Mouse (Mus musculus) embryo, embryonic 10 days (tissue): ENCODE data around the gene Cstf3.
"Not testable (repeated sequence)": the region's sequence is repeated elsewhere in the genome, so short reads cannot be mapped to it uniquely, and the experiment has no call there.

ENCODE experiments used
- DNase-seq: peaks from one replicate; pipeline ENCODE4 v3.0.0-alpha.2; 2015; ENCODE audit warnings: low spot score

Gene Cstf3

DNA sequence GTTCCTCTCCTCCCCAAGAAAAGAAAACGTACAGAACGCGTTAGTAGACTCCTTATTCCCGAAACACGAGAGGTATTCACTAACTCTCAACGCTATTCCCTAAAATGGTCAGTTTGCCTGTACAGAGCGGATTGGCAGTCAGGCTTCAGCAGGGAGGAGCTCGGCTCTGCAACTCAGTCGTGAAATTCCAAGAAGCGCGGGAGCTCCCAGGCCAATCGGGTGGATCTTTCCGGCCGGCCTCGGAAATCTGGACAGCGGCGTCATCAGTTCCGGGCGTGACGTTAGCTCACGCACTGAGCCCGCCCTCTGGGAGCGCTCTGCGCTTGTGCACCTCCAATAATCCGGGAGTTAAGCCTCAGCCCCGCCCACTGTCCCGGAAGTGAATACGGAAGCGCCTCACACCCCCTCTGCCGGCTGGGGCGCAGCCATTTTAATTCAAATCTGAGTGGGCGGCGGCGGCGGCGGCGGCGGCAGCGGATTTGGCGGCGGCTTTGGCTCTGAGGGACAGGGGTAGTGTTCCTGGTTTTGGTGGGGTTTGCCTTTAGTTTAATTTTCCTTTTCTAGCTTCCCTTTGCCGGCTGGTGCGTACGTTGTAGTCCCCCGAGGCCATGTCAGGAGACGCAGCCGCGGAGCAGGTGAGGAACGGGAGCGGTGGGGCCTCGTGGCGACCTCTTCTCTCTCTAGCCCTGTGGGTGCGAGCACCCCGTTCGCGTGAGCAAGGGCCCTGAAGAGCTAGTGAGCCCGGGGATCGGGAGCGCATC, at the start of gene Cstf3:
Cstf3 (plus strand) TSS at position 456 of the 761 bp plus-strand sequence.
- peak; percentile 99 for DNase-seq

DNA sequence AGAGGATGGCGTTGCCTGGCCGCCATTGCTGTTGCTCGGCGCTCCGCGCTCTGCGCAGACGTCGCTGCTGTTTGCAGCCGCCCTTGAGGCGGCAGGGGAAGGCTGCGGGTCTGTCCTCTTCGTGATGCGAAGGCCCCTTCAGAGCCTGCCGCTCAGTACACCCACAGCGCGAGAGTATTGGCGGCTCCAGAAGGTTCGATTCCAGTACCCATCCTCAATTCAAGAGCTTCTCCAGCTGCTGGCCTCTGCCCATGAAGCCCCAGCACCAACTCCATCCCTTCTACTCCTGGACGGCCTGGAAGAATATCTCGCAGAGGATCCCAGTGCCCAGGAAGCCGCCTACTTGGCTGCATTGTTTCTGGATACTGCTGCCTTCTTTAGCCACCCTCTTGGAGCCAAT, 33.6 kb upstream of the Cstf3 start:
- not testable (repeated sequence) for DNase-seq

DNA sequence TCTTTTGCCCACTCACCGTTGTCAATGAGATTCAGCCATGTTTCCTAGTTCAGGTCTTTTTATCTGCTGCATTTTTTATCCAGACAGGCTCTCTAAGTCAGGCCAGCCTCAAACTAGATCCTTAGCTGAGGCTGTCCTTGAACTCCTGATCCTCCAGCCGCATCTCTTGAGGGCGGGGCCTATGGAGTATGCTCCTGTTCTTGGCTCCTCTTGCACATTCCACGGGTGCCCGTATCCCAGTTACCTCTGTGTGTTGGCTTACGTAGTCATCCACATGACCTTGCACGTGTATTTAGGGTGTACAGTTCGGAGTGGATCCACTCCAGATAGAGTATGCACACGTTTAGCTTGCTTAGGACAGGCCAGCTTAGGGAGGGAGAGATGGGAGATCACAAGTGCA, 32.6 kb upstream of the Cstf3 start:
- DNase-seq, result no peak

DNA sequence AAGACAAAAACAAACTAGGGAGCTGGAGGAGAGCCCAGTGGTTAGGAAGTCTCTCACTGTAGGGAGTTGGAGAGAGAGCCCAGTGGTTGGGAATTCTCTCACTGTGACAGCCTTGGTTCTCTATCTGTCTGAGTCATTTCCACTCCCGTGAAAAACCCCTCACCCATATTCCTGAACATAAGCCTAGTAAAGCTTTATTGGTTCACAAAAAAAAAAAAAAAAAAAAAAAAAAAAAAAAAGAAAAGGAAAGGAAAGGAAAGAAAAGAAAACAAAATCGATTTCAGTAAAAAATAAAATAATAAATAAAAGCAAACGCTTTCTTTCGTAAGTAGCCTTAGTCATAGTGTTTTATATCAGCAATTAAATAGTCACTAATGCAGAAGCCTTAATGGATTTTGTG, 32.0 kb upstream of the Cstf3 start:
- no peak for DNase-seq

DNA sequence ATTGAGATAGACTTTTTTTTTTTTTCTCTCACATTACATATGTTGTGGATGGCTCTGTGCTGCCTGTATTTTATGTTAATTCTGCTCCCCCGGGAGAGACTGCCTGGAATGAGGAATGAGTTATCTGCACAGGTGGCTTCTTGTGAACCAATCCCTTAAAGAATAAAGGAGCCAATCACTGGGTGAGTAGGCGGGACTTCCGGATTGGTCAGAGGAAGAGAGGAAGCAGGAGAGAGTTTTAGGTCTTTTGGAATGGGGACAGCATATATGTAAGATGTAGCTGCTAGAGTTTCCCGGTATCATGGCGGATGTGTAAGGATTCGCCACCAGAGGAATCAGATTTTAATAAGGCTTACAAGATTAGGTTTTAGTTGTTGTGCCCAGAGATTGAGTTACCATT, 31.4 kb upstream of the Cstf3 start:
- DNase-seq, result peak; percentile 7

DNA sequence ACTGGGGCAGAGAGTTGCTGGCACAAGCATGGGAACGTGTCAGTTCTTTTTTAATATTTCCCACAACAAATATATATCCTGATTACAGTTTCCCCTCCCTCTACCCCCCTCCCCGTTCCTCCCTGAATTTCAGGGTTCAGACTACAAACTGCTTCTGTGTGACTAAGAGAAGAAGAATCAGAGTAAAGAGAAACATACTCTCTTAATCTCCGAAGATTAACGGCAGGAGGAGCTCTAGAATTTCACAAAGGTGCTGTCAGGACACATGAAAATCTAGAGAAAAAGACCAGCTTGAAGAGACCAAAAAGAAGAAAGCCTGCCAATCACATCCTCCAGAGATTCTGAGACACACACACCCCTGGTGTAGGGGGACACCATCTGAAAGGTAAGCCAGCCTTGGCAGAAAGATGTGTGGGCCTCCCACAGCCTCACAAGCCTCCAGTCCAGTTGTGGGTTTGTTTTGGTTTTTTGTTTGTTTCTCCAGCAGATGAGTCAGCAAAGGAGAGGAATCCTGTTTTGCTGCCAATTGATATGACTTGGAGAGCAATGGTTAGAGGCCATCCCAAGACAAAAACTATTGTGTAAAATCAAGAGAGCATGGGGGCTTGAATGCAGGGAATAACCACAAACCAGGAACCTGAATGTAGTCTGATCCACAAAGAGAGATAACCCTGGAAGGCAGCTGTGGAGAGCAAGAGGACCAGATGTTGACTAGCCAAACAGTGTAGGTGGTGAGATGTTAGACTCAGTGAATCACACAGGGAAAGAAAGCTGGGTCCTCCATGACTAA, 30.5 kb upstream of the Cstf3 start:
- DNase-seq, result no peak

DNA sequence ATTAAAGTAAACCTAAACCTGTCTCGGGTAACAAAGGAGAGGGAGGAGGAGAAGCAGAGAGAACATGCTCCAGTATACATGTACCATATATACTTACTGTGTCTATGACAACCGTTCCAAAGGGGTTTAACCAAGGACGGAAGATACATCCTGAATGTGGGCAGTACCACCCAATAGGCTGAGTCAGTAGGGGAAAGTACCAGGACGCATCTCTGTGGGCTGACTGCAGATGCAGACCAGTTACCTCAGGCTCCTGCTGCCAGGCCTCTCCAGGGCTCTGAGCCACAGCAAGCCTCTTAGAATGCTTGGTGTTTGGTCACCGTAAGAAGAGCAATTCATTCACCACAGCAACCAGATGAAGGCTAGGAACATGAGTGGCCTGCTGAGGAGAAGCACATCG, 28.9 kb upstream of the Cstf3 start:
- no peak for DNase-seq

DNA sequence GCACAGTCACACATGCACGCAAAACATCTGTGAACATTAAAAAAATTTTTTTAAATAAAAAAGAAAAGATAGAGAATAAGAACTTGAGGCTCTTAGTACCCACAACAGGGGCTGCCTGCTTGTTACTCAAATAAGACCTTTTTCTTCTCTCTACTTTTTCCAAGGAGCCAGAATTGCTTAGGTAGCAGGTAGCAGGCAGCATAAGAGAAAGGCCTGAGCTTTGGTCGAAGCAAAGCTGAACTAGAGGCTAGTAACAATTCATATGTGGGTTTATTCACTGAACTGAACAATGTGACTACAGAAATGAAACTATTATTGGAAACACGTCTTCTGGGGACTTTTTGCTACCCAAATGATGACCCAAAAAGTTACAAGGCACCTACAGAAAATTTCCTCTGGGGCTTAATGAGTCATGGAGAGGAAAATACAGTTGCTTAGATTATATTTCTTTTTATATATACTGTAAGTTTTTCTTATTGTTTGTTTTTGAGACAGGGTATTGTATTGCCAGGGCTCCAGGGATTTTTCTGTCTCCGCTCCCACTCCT, 28.3 kb upstream of the Cstf3 start:
- DNase-seq, result no peak

DNA sequence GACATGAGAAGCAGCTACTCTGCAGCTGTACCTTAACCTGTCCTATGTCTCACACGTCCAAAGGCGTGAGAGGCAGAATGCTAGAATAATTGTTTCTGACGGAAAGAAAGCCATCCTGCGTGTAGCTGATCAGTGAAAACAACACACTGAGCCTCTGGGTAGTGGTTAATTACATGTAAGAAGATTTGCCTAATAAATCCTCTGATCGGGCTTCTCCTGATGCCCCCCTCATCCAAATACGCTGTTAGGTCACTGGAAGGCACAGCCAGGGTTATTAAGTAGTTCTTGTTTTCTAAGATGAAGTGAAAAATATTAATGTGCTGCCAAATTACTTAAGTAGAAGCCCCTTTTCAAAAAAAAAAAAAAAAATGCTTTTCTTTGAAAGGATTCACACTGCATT, 18.3 kb upstream of the Cstf3 start:
- DNase-seq, result no peak

DNA sequence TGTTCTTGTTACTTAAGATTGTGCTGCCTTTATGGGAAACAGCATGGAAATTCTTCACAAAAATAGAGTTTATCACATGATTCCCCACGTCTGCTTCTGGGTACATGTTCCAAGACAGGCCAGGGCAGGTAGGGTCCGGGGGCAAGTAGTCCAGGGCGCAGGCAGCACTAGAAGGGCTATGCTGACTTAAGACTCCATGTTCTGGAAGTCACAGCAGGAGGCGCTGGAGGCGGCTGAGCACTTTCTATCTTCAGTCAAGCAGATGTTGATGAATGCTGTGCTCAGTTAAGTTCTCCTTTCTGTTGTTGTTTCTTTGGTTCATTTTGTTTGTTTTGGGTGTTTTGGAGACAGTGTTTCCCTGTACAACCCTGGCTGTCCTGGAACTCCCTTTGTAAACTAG, 14.1 kb upstream of the Cstf3 start:
- DNase-seq, result no peak

DNA sequence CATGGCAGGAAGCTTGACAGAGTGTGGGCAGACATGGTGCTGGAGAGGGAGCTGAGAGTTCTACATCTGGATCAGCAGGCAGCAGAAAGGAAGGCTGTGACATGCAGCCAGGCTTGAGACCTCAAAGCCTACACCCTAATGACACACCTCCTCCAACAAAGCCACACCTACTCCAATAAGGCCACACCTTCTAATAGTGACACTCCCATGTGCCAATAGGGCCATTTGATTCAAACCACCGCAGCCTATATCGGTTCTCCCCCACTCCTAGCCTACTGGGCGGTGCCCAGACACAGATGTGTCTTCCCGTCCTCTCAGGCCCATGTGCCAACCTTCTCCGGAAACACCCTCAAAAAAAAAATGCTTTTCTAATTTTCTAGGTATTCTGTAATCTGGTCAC, 12.3 kb upstream of the Cstf3 start:
- no peak for DNase-seq

DNA sequence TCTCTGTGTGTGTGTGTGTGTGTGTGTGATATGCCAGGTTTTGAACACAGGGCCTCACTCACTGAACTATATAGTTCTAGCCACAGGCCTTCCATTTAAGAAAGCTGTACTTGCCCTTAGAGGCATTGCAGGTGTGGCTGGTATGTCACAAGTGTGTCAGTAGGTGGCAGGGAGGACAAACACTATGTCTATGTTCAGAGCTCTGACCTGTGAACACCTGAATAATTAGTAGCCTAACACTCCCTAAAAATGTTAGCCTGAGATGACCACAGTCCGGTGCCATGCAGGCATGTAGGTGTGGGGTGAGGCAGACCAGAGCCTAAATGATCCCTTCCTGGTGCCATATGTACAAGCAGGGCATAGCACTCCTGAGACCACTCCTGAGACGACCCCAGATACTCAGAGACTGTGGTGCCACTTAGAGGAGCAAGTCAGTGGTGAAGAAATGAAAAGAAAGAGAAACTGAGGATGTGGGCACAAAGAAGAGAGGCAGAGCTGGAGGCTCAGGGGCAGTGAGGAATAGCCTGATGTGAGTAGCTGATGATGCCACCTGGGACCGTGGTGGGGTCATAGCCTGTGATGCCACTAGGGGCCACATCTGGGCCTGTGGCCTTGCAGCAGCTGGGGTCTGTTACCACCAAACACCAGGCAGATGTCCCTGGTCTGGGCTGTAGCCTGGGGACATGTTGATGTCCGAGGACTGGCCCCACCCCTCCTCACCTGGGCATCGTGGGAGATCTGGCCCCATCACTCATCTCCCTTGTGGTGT, 11.3 kb upstream of the Cstf3 start:
- DNase-seq, result no peak

DNA sequence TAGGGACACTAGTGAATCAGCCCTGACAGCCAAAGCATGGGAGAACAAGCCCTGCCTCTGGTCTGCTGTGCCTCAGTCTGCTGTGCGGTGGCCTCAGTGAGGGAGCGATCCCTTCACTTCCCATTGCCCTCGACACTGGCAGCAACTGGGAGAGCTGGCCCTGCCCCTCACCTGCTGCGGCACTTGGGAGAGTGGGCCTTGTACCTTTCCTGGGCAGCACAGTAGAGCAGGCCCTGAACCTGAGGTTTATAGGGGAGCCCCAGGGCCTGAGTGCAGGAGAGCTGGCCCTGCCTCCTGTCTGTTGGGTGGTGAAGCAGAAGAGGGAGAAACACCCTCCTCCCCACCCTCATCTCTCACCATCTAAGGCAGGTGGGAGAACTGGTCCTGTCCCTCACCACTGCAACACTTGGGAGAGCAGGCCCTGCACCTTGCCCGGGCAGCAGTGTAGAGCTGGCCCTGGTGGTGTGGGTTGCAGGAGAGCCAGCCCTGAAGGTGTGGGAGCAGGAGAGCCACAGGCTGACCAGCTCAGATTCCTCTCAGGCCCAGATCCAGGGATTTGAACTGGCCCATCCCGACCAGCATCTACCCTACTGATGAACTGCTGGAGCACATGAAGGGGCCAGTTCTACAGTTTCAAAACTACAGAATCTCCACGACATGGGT, 10.4 kb upstream of the Cstf3 start:
- DNase-seq, result no peak

DNA sequence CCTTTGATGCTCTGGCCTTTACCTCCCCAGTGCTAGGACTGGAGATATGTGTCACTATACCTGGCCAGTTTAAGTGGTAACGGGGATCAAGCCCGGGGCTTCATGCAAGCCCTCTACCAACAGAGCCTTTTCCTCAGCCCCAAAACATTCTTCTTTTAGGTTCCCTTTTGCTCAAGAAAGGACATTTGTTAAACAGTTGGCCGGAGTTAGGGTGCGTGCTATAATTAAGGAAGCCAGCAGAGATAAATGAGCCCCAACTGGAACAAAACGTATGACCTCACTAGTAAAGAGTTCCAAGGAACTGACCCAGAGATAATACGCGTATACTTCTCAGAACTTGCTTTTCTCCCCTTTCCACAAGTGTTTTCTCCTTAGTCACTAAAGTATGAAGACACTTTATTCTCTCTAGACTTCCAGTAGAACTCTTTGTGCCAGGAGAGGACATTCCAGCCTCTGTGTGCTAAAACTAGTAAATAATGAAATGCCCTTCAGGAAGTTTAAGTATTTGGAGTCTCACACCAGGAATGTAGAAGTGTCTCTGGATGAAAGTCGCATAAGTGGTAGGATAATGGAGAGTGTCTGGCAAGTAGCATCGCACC, 8.9 kb upstream of the Cstf3 start:
- DNase-seq, result no peak

DNA sequence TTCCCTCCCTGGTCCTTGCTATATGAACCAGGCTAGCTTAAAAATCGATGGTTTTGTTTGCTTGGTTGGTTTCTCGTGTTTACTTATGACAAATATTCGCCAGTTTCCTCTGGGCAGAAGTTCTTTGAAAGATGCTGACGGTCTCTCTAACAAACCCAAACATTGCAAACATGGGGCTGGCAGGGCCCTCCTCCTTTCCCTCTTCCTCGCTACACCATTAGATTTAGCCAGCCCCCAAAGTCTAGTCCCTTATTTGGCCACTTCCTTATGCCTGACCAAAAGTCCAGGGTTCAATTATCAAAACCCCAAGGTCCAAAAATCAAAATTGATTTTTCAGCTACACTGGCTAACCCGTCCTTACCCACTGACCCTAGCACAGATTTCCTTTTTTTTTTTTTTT, 7.3 kb upstream of the Cstf3 start:
- DNase-seq, result no peak

DNA sequence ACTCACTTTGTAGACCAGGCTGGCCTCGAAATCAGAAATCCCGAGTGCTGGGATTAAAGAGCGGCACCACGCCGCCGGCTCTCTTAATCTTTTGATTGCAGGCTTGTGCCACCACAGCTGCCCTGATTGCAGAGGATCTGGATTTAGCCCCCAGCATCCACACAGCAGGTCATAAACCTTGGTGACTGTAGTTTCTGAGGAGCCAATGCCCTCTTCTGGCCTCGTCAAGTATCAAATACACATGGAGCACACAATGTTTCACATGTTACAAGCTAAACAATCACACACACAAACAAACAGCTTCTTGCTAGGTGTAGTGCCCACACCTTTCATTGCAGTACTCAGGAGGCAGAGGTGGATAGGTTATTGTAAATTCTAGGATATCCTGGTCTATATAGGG, 6.1 kb upstream of the Cstf3 start:
- no peak for DNase-seq

DNA sequence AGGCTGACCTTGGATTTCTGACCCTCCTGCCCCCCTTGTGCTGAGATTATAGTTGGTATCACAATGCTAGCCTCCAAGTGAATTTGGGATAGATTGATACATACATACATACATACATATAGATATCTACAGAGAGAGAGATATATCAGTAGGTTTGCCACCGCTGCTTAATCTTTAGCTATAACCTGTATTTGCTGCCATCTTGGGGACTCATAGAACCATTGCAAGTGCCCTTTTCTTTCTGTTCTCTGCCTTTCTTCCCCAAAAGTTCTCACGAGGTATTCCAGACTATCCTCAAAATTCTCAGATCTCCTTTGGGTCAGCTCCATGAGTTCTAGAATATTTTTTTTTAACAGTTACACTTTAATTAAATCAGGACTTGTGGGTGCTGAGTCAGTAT, 4.7 kb upstream of the Cstf3 start:
- peak; percentile 27 for DNase-seq

DNA sequence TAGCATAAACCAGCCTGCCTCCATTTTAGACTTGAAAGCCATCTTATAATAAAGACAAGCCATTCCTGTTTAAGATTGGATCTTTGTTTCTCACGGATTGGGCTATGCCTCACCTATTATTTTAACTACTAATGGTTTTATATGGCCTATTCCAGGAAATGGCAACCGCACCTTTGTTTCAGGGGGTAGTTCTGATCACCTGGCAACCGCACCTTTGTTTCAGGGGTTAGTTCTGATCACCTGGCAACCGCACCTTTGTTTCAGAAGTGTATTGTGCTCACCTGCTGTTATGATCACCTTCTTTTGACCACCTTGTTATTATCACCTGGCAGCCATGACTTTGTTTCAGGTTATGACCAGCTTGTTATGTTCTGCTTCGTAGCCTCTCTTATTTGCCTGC, 1.8 kb upstream of the Cstf3 start:
- DNase-seq, result no peak

DNA sequence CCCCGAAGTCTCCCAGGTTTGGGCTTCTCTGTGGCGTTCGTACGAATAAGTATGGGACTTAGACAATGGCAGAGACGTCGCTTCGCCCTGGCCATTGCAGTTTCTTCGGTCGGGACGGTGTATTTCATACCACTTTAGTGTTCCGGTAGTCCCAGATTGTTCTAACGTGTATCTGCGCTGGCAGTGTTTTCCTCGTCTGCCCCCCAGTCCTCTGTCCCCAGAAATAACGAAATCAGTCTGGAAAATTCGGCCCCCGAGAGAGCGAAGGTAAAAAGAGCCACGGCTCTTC, 450 bp downstream of the Cstf3 start:
- no peak for DNase-seq

DNA sequence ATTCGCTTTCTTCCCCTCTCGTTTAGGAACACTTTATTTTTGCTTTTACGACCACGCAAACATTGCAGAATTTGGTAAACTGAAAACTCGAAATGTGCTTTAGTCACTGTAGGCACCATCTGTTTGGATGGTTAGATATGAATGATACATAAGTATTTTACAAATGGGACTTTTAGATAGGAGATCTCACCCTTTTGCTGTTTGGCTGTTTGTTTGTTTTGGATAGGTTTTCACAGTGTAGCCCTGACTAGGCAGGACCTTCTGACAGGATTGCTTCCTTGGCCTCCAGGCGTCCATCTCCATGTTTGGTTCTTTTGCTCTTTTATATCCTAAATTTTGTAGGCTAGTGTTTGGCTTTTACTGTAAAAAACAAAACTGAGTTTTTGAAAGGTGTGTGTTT, 818 bp downstream of the Cstf3 start:
- DNase-seq, result no peak

DNA sequence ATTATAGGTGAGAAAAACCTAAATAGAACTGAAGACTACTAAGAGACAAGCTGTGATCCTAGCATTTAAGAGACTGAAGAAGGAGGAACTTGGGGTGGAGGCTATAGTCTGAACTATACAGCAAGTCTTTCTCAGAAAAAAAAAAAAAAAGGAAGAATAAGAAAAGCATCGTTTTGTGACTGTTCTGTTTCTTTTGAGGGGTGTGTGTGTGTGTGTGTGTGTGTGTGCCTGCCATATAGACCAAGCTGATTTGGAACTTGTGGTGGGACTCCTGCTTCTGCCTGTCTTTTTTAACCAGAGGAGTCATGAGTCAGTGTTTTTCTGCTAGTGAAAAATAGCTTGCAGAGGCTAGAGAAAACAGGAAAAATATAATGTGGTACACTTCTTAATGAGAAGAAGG, 4.7 kb downstream of the Cstf3 start:
- DNase-seq, result no peak

DNA sequence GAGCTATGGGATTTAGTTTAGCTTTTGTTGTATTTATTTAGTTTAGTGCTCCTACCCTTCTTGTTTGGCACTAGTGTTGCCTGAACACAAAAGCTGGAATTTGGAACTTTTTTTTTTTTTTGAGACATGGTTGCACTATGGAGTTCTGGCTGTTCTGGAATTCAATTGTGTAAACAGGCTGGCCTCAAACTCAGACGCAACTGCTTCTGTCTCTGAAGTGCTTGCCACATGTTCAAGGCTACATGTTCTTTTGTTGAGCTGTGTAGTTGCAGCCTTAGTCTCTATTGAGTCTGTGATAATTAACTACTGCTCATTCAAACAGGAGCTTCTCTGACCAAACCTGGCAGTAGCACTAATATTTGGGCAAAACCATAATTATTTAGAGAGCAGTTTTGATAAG, 13.1 kb downstream of the Cstf3 start:
- no peak for DNase-seq
